Mouse (Mus musculus) MEL-GATA-1-ER (cell line): Measurements from ENCODE around the gene Atrx.

Source experiments
- DNase-seq: peaks from one replicate; pipeline ENCODE4 v3.0.0-alpha.2; 2012; ENCODE audit warnings: low read depth; ENCODE audit errors: extremely low read depth

Gene Atrx

GRCm38 (mm10) chrX:105767932-105768331, 161.3 kb downstream of the Atrx start:
- no peak for DNase-seq

DNA sequence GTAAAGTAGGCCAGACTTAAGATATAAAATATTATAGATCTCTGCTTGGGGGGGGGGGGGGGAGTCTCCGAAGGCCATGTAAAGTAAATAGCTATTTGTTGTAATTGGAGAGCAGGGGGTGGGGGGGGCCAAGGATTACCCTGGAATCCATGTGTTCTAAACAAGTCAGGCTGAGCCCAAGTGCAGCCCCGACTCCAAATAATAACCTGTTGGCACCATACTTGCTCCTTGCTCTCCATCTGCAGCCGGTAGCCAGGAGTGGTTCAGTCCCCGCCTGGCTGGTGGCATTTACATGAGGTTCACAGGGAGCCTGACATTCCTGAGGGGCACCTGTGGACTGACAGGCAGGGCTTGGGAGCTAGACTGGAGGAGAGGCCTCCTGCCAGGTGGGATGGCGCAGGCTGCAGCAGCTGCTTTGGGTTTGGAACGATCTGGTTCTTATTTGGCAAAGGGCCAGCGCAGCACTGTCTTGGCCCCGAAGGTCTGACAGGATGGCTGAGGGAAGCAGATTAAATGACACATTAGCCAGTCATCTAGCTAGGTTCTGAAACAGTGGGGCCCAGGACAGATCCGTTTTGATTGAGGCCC, 161.9 kb downstream of the Atrx start:
- no peak for DNase-seq

GRCm38 (mm10) chrX:105766013-105766412, 163.2 kb downstream of the Atrx start:
- no peak for DNase-seq

DNA sequence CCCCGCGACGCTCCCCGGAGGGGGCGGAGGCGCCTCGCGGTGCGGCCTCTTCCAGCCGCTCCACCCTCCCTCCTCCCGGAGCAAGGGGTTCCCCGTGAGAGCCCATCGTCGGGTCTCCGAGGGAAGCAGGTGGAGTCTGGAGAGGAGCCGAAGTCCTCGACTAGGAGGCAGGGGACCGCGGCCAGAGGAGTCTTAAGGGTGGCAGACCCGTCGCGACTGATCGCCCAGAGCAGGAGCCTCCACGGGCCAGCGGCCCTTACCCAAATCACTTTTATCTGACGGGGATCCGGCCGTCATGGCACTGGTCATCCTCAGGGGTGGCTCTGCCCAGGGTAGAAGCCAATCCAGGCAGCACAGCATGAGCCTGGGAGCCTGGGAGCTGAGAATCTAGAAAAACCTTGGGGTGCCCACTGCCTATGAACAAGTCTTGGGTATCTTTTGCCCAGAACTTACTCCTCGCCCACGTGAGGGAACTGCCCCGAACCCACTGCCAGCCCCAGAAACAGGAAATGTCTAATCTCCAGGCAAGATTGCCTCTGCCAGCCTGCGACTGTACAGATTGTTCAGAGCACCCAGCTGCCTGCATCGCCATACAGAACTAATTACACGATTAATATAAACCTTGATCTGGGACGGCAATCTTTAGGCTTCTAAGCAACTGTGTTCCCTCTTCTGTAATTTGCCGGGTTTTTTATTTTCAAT, 164.0 kb downstream of the Atrx start:
- no peak for DNase-seq

- DNase-seq: no peak
These were observed 164.8 kb downstream of the Atrx start, which contains the start of gene Fgf16 for GRCm38 (mm10) chrX:105764162-105765004. Gene Fgf16, plus strand, starts transcription at chrX:105764279.

DNA sequence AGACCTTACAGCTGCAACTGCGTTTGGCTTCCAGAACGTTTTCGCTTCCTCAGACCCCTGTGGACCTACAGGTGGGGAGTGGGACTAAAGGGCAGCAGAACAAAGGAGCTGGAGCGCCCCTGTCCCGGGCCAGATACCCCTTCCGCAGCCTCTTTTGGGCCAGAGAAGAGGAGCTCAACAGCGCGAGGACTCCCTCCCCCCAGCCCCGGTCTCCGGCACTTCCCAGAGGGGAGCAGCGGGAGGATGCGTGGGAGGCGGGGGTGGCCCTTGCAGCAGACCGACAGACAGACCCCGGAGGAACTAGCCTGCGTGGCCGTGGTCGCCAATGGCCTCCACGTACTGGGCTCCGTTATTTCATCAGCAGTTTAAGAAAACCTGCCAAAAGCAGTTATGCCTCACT, 165.6 kb downstream of the Atrx start:
- DNase-seq: no peak

DNA sequence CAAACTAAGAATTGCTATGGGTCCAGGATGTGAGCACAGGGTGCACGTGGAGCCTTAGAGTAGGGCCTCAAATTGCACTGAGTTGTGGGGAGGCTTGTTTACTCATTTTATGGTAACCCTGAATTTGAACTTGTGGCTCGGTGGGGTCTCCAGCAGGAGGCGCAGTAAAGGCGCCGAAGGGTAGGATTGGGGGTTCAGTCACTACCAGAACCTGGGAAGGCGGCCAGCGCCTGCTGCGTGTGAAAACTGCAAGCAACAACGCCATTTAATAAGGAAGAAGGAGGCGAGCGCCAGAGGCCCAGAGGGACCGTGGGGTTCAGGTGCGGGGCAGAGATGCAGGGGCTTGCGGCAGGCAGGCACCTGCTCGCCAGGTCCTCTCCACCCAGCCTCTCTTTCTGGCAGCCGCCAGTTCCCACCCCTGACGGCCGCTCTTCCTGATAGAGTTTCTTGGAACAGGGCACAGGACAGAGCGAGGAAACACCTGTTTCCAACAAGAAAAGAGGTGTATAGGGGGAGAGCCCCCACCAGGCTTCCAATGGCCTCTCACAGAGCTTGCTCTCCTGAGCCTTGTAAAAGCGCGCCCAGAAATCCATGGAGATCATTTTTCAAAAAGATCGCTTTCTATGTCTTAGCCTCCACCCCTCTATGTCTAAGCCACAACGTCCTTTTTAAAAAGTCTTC, 166.2 kb downstream of the Atrx start:
- no peak for DNase-seq
